Mouse (Mus musculus) lung, postnatal 0 days (tissue): ENCODE data around the gene Cyp2w1. TPM values are rescaled to one million over a fixed set of nuclear protein-coding genes. Genes with fewer than 3 reads are reported as not detected.
A peak's percentile ranks its signal among the peaks of the same experiment; 100 is the strongest.

Experiments used
- ATAC-seq: fragments of 200-750 bp; cut with Nextera tagmentation; 2 replicates; pipeline ENCODE4 v1.8.0; 2017; ENCODE audit warnings: moderate library complexity
- DNase-seq: peaks from one replicate; pipeline ENCODE4 v3.0.0-alpha.2; 2016; ENCODE audit warnings: low spot score
- H3K27ac ChIP-seq: fragments of 300-500 bp; sonication (generic); 2 replicates; pipeline ENCODE4 v1.5.1; 2014; ENCODE audit warnings: antibody characterized with exemption, mild to moderate bottlenecking, low read length, mixed read lengths
- H3K27me3 ChIP-seq: fragments of 300-500 bp; sonication (generic); replicated peaks from 2 replicates; pipeline ENCODE4 v1.6.1; 2014; ENCODE audit warnings: low read length, mixed read lengths; ENCODE audit not compliant: insufficient read depth
- H3K36me3 ChIP-seq: fragments of 300-500 bp; sonication (generic); 2 replicates; pipeline ENCODE4 v1.6.1; 2014; ENCODE audit warnings: low read length, mixed read lengths; ENCODE audit not compliant: insufficient read depth
- H3K4me1 ChIP-seq: fragments of 300-500 bp; sonication (generic); 2 replicates; pipeline ENCODE4 v1.6.1; 2014; ENCODE audit warnings: antibody characterized with exemption, low read depth, low read length, mixed read lengths; ENCODE audit not compliant: insufficient read depth
- H3K4me2 ChIP-seq: fragments of 300-500 bp; sonication (generic); replicated peaks from 2 replicates; pipeline ENCODE4 v1.6.1; 2014; ENCODE audit warnings: low read depth, mild to moderate bottlenecking, low read length, moderate library complexity, mixed read lengths
- H3K4me3 ChIP-seq: fragments of 300-500 bp; sonication (generic); 2 replicates; pipeline ENCODE4 v1.5.1; 2014; ENCODE audit warnings: low read depth, low read length
- H3K9ac ChIP-seq: fragments of 300-500 bp; sonication (generic); replicated peaks from 2 replicates; pipeline ENCODE4 v1.6.1; 2014; ENCODE audit warnings: low read depth, mild to moderate bottlenecking
- H3K9me3 ChIP-seq: fragments of 300-500 bp; sonication (generic); 2 replicates; pipeline ENCODE4 v1.6.1; 2016; ENCODE audit warnings: low read length, mixed read lengths
- CTCF ChIP-seq: IDR thresholded peaks from 2 replicates; pipeline ENCODE4 v1.5.1; 2016; ENCODE audit warnings: antibody characterized with exemption, mild to moderate bottlenecking
- EP300 ChIP-seq: IDR thresholded peaks from 2 replicates; pipeline ENCODE4 v1.6.1; 2016; ENCODE audit warnings: antibody characterized with exemption, mild to moderate bottlenecking, control low read depth
- whole genome bisulfite sequencing: fragments of 180-500 bp; shearing (Covaris S2); extraction: QIAGEN DNeasy Blood & Tissue Kit; methylation state at CpG from one replicate; pipeline ENCODE4 v1.1.7; 2014; 5-methylcytosine and 5-hydroxymethylcytosine counted together
- polyA plus RNA-seq: library from polyadenylated mRNA; unstranded; fragments of >200 nt; fragmentation: Nextera tagmentation; extraction: Ambion mirVana; gene quantifications from 2 replicates; pipeline ENCODE4 v1.2.1, GENCODE M21; 2015

The Cyp2w1 gene
- polyA plus RNA-seq, 1 experiment from 2014 or later, result not detected

- H3K9me3 ChIP-seq, result no peaks in the 10 kb centered on the region
- peak; percentile 85 for ATAC-seq
- 29% methylated on average over 5 of the region's 5 CpGs for WGBS
- H3K27me3 ChIP-seq, result no peaks in the 10 kb centered on the region
- H3K4me2 ChIP-seq, result no peak overlapping the region
- TF ChIP-seq CTCF (peak; percentile 94), EP300 (0 out of 2 replicates have a peak, but pooled peaks have one; percentile 24)
- H3K9ac ChIP-seq, result no peak overlapping the region
- DNase-seq, result peak; percentile 91
- 0 out of 2 replicates have a peak, but pooled peaks cover 7% of the 10 kb centered on the region for H3K4me1 ChIP-seq
- H3K36me3 ChIP-seq, result peaks cover 15% of the 10 kb centered on the region
- H3K27ac ChIP-seq, result peak overlapping the region; percentile 47; the same call in 1 of the 2 replicates
- H3K4me3 ChIP-seq, result no peak overlapping the region
These were observed 45.7 kb downstream of the Cyp2w1 start for GRCm38 (mm10) chr5:139397959-139398753.

- 79% methylated on average over 5 of the region's 5 CpGs for WGBS
- Histone ChIP-seq H3K4me2 (no peak overlapping the region), H3K9me3 (no peaks in the 10 kb centered on the region), H3K4me3 (no peak overlapping the region), H3K27me3 (no peaks in the 10 kb centered on the region), H3K27ac (no peak overlapping the region), H3K4me1 (0 out of 2 replicates have a peak, but pooled peaks cover 7% of the 10 kb centered on the region), H3K36me3 (peaks cover 9% of the 10 kb centered on the region), H3K9ac (no peak overlapping the region)
- ATAC-seq (no peak), DNase-seq (no peak)
- TF ChIP-seq CTCF (no peak), EP300 (no peak)
These were observed 46.4 kb downstream of the Cyp2w1 start for GRCm38 (mm10) chr5:139398786-139399185.

- ATAC-seq (no peak), DNase-seq (no peak)
- Histone ChIP-seq H3K9me3 (no peaks in the 10 kb centered on the region), H3K36me3 (no peaks in the 10 kb centered on the region), H3K27ac (no peak overlapping the region), H3K4me3 (no peak overlapping the region), H3K27me3 (no peaks in the 10 kb centered on the region), H3K9ac (no peak overlapping the region), H3K4me2 (no peak overlapping the region), H3K4me1 (0 out of 2 replicates have a peak, but pooled peaks cover 7% of the 10 kb centered on the region)
- 76% methylated on average over 14 of the region's 14 CpGs for WGBS
- TF ChIP-seq EP300, result no peak
- no peak for TF ChIP-seq CTCF
These were observed 47.6 kb downstream of the Cyp2w1 start for GRCm38 (mm10) chr5:139399991-139400390.

GRCm38 (mm10) chr5:139402106-139402505 is 49.7 kb downstream of the Cyp2w1 start:
- Histone ChIP-seq H3K4me1 (0 out of 2 replicates have a peak, but pooled peaks cover 7% of the 10 kb centered on the region), H3K4me2 (no peak overlapping the region), H3K9me3 (no peaks in the 10 kb centered on the region), H3K27ac (no peak overlapping the region), H3K27me3 (no peaks in the 10 kb centered on the region), H3K36me3 (no peaks in the 10 kb centered on the region), H3K9ac (no peak overlapping the region), H3K4me3 (no peak overlapping the region)
- TF ChIP-seq EP300 (no peak), CTCF (no peak)
- 92% methylated on average over 2 of the region's 2 CpGs for WGBS
- DNase-seq, result no peak
- no peak for ATAC-seq

- Histone ChIP-seq H3K9ac (no peak overlapping the region), H3K36me3 (no peaks in the 10 kb centered on the region), H3K27ac (no peak overlapping the region), H3K4me3 (no peak overlapping the region), H3K4me1 (no peaks in the 10 kb centered on the region), H3K9me3 (no peaks in the 10 kb centered on the region), H3K4me2 (no peak overlapping the region), H3K27me3 (no peaks in the 10 kb centered on the region)
- WGBS, result 82% methylated on average over 8 of the region's 8 CpGs
- TF ChIP-seq EP300 (no peak), CTCF (no peak)
- peak; percentile 44 for DNase-seq
- no peak for ATAC-seq
These were observed 51.4 kb downstream of the Cyp2w1 start for GRCm38 (mm10) chr5:139403692-139404260.

GRCm38 (mm10) chr5:139404801-139405401 is 52.5 kb downstream of the Cyp2w1 start, which contains the start of gene C130050O18Rik:
Gene C130050O18Rik, plus strand, starts transcription at chr5:139405280.
- no peaks in the 10 kb centered on the region for H3K27me3 ChIP-seq
- DNase-seq, result peak; percentile 62
- no peaks in the 10 kb centered on the region for H3K4me1 ChIP-seq
- H3K4me2 ChIP-seq, result no peak within 1 kb of the TSS
- WGBS, result 76% methylated on average over 6 of the region's 6 CpGs
- H3K9ac ChIP-seq, result no peak within 1 kb of the TSS
- TF ChIP-seq CTCF, result no peak
- TF ChIP-seq EP300, result no peak
- H3K4me3 ChIP-seq, result no peak within 1 kb of the TSS
- no peaks in the 10 kb centered on the region for H3K9me3 ChIP-seq
- H3K27ac ChIP-seq, result peak within 1 kb of the TSS; percentile 47
- peak; percentile 12 for ATAC-seq
- H3K36me3 ChIP-seq, result no peaks in the 10 kb centered on the region
